Mouse (Mus musculus): ENCODE measurements around the gene Cdk12. TPM values are rescaled to one million over a fixed set of nuclear protein-coding genes. Genes with fewer than 3 reads are reported as not detected.

Gene Cdk12
- polyA plus RNA-seq, 1 experiment from 2014 or later = 8.5 TPM

- Histone ChIP-seq H3K27me3 (replicated peaks) (peaks cover 100% of the 10 kb centered on the region), H3K9ac (no peak overlapping the region), H3K27ac (no peak overlapping the region), H3K4me2 (replicated peaks) (no peak overlapping the region), H3K9me3 (no peaks in the 10 kb centered on the region), H3K4me3 (replicated peaks) (no peak overlapping the region), H3K36me3 (no peaks in the 10 kb centered on the region), H3K4me1 (replicated peaks) (no peaks in the 10 kb centered on the region)
- no peak for ATAC-seq
- WGBS = 4% methylated on average over 2 of the region's 2 CpGs
These were observed 117.1 kb downstream of the Cdk12 start for GRCm38 (mm10) chr11:98319944-98320343.

DNA sequence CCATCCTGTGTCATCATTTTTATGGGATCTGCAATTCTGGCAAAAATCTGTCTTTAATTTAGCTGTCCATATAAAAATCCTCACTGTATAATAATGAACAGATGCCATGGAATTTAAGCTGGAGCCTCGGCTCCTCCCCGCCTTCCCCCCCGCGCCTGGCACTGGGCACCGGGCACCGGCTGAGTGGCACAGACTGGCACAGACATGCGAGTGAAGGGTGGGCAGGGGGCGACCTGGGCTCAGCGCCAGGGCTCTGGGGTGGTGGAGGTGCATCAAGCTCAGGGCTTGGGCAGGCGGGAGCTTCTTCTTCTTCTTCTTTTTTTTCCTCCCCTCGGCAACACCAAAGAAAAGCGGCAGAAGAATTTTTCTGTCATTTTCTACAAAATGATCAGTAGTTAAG lies 117.5 kb downstream of the Cdk12 start:
- Histone ChIP-seq H3K4me3 (replicated peaks) (no peak overlapping the region), H3K4me1 (replicated peaks) (no peaks in the 10 kb centered on the region), H3K27ac (no peak overlapping the region), H3K4me2 (replicated peaks) (no peak overlapping the region), H3K9me3 (no peaks in the 10 kb centered on the region), H3K9ac (no peak overlapping the region), H3K27me3 (replicated peaks) (peaks cover 100% of the 10 kb centered on the region), H3K36me3 (no peaks in the 10 kb centered on the region)
- 14% methylated on average over 12 of the region's 12 CpGs for WGBS
- ATAC-seq = no peak

DNA sequence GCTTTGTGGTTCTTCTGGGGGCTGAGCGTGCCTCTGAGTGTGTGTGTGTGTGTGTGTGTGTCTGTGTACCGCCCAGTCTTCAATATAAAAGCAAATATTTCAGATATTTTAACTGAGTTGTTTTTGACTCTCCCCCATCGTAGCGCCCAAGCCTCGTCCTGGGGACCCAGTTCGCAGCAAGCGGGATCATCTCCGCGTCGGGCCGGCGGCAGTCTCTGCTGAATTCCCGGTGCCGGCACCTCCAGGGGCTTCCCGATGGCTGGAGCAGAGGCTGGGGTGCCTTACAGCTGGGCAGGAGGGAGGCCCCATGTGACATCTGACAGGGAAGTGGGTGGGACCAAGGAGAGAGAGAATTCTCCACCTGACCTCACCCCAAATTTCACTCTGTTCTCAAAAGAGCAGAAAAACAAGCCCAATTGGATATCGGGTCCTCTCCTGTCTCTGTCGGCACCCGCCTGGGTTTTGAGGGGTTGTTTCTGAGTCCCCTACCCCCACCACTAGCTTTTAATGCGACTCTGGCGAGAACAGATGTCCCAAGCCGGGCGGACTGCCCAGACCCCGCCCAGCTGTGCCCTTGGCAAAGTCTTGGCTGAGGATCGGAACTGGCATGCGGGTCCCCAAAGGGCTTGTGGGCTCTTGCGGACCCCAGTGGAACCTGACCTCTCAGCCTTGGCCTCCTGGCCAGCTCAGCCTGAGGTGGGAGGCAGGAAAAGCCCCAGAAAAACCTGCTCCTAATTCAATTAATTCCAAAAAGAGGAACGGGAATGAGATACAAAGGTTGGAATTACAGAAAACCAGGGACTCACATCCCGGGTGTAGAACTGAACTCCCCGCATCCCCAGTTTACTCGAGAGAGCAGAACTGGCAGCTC lies 118.2 kb downstream of the Cdk12 start:
- Histone ChIP-seq H3K27me3 (replicated peaks) (peaks cover 100% of the 10 kb centered on the region), H3K4me3 (replicated peaks) (no peak overlapping the region), H3K4me1 (replicated peaks) (no peaks in the 10 kb centered on the region)

DNA sequence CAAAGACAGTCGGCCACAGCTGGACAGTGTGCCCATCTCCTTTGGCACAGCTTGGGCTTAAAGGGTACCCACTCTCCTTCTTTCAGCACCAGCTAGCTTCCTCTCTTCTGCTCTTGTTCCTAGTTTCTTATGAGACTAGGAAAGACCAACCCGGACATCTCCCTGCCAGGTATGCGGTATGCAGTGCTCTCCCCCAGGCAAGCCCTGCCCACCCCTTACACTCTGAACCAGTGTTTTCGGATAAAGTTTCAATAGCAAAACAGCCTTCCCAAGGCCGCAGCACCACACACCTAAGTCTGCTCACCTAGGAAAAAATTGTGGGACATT lies 118.8 kb downstream of the Cdk12 start:
- no peaks in the 10 kb centered on the region for H3K36me3 ChIP-seq
- H3K27me3 ChIP-seq (replicated peaks) = peaks cover 99% of the 10 kb centered on the region
- H3K4me2 ChIP-seq (replicated peaks) = no peak overlapping the region
- ATAC-seq = no peak
- no peak overlapping the region for H3K27ac ChIP-seq
- H3K9me3 ChIP-seq = no peaks in the 10 kb centered on the region
- no peaks in the 10 kb centered on the region for H3K4me1 ChIP-seq (replicated peaks)
- no peak overlapping the region for H3K9ac ChIP-seq
- 7% methylated on average over 5 of the region's 5 CpGs for WGBS
- no peak overlapping the region for H3K4me3 ChIP-seq (replicated peaks)

More for the DNA sequence above, 118.2 kb downstream of the Cdk12 start:
- H3K36me3 ChIP-seq = no peaks in the 10 kb centered on the region
- no peaks in the 10 kb centered on the region for H3K9me3 ChIP-seq
- no peak overlapping the region for H3K4me2 ChIP-seq (replicated peaks)
- H3K27ac ChIP-seq = no peak overlapping the region
- ATAC-seq = no peak
- no peak overlapping the region for H3K9ac ChIP-seq
- WGBS = 3% methylated on average over 30 of the region's 30 CpGs

- ATAC-seq = no peak
- WGBS = 0% methylated on average over 1 of the region's 1 CpGs
These were observed 119.3 kb downstream of the Cdk12 start for GRCm38 (mm10) chr11:98322159-98322558.

DNA sequence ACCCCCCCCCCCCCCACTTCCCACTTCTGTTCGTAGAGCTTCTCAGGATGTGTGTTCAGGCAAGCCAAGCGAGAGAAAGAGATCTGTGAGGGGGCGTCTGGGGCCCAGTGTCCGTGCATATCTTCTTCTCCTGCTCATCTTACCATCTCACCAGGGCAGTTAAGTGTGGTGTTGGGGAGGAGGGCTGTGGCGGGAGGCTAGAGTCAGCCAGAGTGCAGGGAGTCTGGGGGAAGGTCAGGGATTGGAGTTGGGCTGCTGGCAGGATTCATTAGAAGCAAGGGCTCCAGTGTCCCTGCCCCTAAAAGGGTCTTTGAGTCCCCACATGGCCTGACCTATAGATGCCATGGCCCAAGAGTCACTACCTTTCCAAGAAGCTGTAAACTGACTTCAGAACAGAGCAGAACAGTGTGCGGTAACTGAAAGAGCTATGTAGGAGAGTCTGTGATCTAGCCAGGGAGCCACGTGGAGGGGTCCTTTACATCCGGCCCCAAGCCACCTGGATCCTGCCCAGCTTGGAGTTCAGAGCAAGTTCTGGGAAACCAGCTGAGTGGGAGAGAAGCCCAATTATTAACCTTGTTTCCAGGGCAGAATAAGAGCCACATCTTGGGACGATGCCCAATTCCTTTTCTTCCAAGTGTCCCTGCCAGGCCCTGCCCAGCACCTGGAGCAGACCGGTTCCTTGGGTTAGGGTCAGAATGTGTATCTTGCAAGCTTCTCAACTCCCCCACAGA lies 120.4 kb downstream of the Cdk12 start:
- peaks cover 99% of the 10 kb centered on the region for H3K27me3 ChIP-seq (replicated peaks)
- H3K27ac ChIP-seq = no peak overlapping the region
- no peak overlapping the region for H3K4me3 ChIP-seq (replicated peaks)
- 3% methylated on average over 10 of the region's 10 CpGs for WGBS
- no peaks in the 10 kb centered on the region for H3K9me3 ChIP-seq
- no peak overlapping the region for H3K9ac ChIP-seq
- ATAC-seq = no peak
- no peaks in the 10 kb centered on the region for H3K36me3 ChIP-seq
- peaks cover 16% of the 10 kb centered on the region for H3K4me1 ChIP-seq (replicated peaks)
- no peak overlapping the region for H3K4me2 ChIP-seq (replicated peaks)

More at GRCm38 (mm10) chr11:98322159-98322558, 119.3 kb downstream of the Cdk12 start:
- Histone ChIP-seq H3K4me1 (replicated peaks) (peaks cover 5% of the 10 kb centered on the region), H3K4me3 (replicated peaks) (no peak overlapping the region), H3K36me3 (no peaks in the 10 kb centered on the region), H3K4me2 (replicated peaks) (no peak overlapping the region), H3K9me3 (no peaks in the 10 kb centered on the region), H3K27me3 (replicated peaks) (peaks cover 99% of the 10 kb centered on the region), H3K27ac (no peak overlapping the region), H3K9ac (no peak overlapping the region)

DNA sequence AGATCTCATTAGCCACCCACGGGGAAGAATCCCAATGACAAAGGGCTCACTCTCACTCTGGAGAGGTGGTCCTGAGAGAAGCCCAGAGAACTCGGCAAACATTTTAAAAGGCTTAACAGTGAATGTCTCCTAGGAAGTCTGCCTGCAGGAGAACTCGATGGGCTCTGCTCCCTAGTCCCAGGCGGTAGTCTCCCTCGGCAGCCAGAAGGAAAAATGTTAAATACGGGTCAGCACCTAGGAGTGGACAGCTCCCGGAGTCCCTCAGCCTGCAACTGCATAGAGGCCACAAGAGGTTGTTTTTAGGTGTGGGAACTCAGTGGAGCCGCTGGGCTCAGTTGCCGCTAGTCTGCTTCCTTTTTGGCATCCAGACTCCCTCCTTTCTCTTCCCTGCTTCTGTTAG lies 121.1 kb downstream of the Cdk12 start:
- H3K9ac ChIP-seq = no peak overlapping the region
- H3K27ac ChIP-seq = no peak overlapping the region
- 2% methylated on average over 9 of the region's 9 CpGs for WGBS
- peaks cover 21% of the 10 kb centered on the region for H3K4me1 ChIP-seq (replicated peaks)
- ATAC-seq = no peak
- H3K27me3 ChIP-seq (replicated peaks) = peaks cover 99% of the 10 kb centered on the region
- H3K36me3 ChIP-seq = no peaks in the 10 kb centered on the region
- no peak overlapping the region for H3K4me2 ChIP-seq (replicated peaks)
- H3K9me3 ChIP-seq = no peaks in the 10 kb centered on the region
- H3K4me3 ChIP-seq (replicated peaks) = no peak overlapping the region

DNA sequence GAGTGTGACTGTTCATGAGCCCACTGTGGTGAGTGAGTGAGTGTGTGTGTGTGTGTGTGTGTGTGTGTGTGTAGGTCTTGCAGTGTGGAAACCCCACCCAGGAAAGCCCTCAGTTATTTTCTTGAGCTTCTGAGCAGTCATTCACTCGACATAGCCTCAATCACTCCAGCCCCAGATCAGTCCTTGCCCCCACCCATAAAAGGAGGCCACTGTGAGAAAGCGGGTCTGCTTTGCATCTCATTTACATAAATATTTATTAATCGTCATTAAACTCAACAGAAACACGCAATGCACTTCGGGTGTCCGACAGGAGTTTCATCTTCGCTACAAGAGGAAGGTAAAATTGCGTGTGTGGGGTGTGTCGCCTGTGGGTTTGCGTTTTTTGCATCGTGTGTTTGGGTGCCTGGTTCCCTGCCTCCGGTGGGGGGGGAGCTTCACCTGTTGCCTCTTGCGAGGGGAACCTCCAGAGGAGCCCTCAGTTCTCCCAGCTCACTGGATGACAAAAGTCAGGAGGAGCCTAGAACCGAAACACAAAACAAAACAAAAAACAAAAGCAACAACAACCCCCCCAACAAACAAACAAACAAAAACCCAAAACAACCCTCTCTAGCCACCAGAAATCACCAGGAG lies 122.4 kb downstream of the Cdk12 start:
- Histone ChIP-seq H3K4me1 (replicated peaks) (peaks cover 21% of the 10 kb centered on the region), H3K9me3 (no peaks in the 10 kb centered on the region), H3K27me3 (replicated peaks) (peaks cover 99% of the 10 kb centered on the region), H3K4me3 (replicated peaks) (no peak overlapping the region), H3K27ac (no peak overlapping the region), H3K36me3 (no peaks in the 10 kb centered on the region), H3K4me2 (replicated peaks) (no peak overlapping the region), H3K9ac (no peak overlapping the region)
- 6% methylated on average over 14 of the region's 14 CpGs for WGBS
- ATAC-seq = no peak

- no peak overlapping the region for H3K4me2 ChIP-seq (replicated peaks)
These were observed 123.0 kb downstream of the Cdk12 start for GRCm38 (mm10) chr11:98325821-98326218.

DNA sequence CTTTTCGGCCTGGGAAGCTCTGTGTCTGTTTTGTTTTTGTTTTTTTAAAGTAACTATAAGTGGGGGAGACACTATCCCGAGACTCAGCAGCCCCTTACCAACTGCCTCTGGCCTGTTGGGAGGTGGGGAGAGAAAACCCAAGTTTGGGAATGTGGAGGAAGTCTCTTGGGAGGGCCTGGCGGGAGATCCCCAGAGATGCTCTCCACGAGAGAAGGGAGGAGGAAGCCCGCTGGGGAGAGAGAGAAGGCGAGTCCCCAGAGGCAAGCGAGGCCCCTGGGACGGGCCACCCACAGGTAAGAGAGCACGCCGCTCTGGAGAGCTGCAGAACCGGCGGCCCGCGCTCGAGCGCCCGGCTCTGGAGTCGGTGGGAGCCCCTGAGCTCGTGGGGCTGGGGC lies 123.9 kb downstream of the Cdk12 start:
- Histone ChIP-seq H3K4me1 (replicated peaks) (peaks cover 21% of the 10 kb centered on the region), H3K9ac (no peak overlapping the region), H3K27ac (no peak overlapping the region), H3K27me3 (replicated peaks) (peaks cover 97% of the 10 kb centered on the region), H3K9me3 (no peaks in the 10 kb centered on the region), H3K4me2 (replicated peaks) (peak overlapping the region; percentile 46; the same call in 1 of the 2 replicates), H3K4me3 (replicated peaks) (peak overlapping the region; percentile 24; the same call in 1 of the 2 replicates), H3K36me3 (no peaks in the 10 kb centered on the region)
- WGBS = 2% methylated on average over 19 of the region's 19 CpGs
- ATAC-seq = no peak

More at GRCm38 (mm10) chr11:98325821-98326218, 123.0 kb downstream of the Cdk12 start:
- H3K4me3 ChIP-seq (replicated peaks) = no peak overlapping the region
- 6% methylated on average over 21 of the region's 22 CpGs for WGBS
- peaks cover 21% of the 10 kb centered on the region for H3K4me1 ChIP-seq (replicated peaks)
- no peak overlapping the region for H3K9ac ChIP-seq
- no peak for ATAC-seq
- no peaks in the 10 kb centered on the region for H3K36me3 ChIP-seq
- peaks cover 99% of the 10 kb centered on the region for H3K27me3 ChIP-seq (replicated peaks)
- H3K27ac ChIP-seq = no peak overlapping the region
- H3K9me3 ChIP-seq = no peaks in the 10 kb centered on the region

DNA sequence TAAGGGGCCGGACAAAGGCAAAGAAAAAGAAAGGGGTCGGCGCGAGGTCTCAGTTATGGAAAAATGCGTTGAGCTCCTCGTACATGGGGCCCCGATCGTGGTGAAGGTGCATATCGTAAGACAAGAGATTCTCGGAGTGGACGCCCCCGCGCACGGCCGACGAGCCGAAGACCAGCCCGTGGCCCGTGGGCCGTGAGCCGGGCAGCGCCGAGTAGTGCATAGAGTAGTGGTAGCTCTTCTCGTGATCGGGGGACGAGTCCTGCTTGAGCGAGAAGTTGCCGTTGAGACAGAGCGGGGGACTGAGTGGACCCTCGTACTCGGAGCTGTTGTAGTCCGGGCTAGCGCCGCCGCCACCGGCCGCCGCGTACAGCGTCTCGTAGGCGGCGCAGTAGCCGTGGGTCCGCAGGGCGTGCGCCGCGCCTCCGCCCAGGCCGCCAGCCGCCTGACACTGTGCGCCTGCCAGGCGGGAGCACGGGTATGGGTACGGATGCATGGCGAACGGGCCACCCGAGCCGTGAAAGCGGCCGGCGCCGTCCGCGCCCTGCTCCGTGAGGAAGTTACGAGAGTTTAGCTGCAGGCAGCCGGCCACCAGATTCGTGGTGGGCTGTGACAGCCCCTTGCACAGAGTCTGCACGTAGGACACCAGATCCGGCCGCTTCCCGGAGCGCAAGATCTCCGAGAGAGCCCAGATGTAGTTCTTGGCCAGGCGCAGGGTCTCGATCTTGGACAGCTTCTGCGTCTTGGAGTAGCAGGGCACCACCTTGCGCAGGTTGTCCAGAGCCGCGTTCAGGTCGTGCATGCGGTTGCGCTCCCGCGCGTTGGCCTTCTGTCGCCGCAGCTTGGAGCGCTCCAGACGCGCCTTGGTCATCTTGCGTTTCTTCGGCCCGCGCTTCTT lies 124.5 kb downstream of the Cdk12 start:
- ATAC-seq = 0 out of 2 replicates have a peak, but pooled peaks have one; percentile 36
- H3K9me3 ChIP-seq = no peaks in the 10 kb centered on the region
- peaks cover 21% of the 10 kb centered on the region for H3K4me1 ChIP-seq (replicated peaks)
- WGBS = under 1% methylated on average over 97 of the region's 97 CpGs
- peak overlapping the region; percentile 46 for H3K4me2 ChIP-seq (replicated peaks)
- H3K36me3 ChIP-seq = no peaks in the 10 kb centered on the region
- peak overlapping the region; percentile 24 for H3K4me3 ChIP-seq (replicated peaks)
- no peak overlapping the region for H3K27ac ChIP-seq
- no peak overlapping the region for H3K9ac ChIP-seq
- peaks cover 97% of the 10 kb centered on the region for H3K27me3 ChIP-seq (replicated peaks)
